Mouse (Mus musculus) ES-Bruce4 (cell line): ENCODE measurements around the gene Slc39a11. TPM values are rescaled to one million over a fixed set of nuclear protein-coding genes. Genes with fewer than 3 reads are reported as not detected.

Experiments used
- H3K27ac ChIP-seq: 2 replicates; pipeline ENCODE4 v1.5.1; 2012; ENCODE audit warnings: low read length, inconsistent platforms; ENCODE audit not compliant: insufficient read depth
- H3K27me3 ChIP-seq: 2 replicates; pipeline ENCODE4 v1.6.1; 2012; ENCODE audit warnings: mild to moderate bottlenecking, low read length, inconsistent platforms; ENCODE audit not compliant: control insufficient read depth, poor library complexity, insufficient read depth, severe bottlenecking
- H3K36me3 ChIP-seq: 2 replicates; pipeline ENCODE4 v1.6.1; 2012; ENCODE audit warnings: inconsistent platforms, mild to moderate bottlenecking, low read length, moderate library complexity; ENCODE audit not compliant: control insufficient read depth, poor library complexity, insufficient read depth, severe bottlenecking
- H3K4me1 ChIP-seq: one replicate; pipeline ENCODE4 v1.8.1; 2011; ENCODE audit warnings: low read length; ENCODE audit not compliant: control insufficient read depth, insufficient read depth
- H3K4me3 ChIP-seq: 2 replicates; pipeline ENCODE4 v1.5.1; 2011; ENCODE audit warnings: low read depth, mild to moderate bottlenecking, low read length
- H3K9ac ChIP-seq: 2 replicates; pipeline ENCODE4 v1.6.1; 2012; ENCODE audit warnings: low read depth, mild to moderate bottlenecking, inconsistent platforms; ENCODE audit not compliant: poor library complexity, severe bottlenecking
- H3K9me3 ChIP-seq: replicated peaks from 2 replicates; pipeline ENCODE4 v1.6.1; 2012; ENCODE audit warnings: mild to moderate bottlenecking, low read length, inconsistent platforms; ENCODE audit not compliant: control insufficient read depth, poor library complexity, insufficient read depth, severe bottlenecking
- CTCF ChIP-seq: IDR thresholded peaks from one replicate; pipeline ENCODE4 v1.8.1; 2011; ENCODE audit warnings: low read depth, low read length
- EP300 ChIP-seq: IDR thresholded peaks from 2 replicates; pipeline ENCODE4 v1.6.1; 2011; ENCODE audit warnings: low read depth, low read length; ENCODE audit not compliant: insufficient read depth
- POLR2A ChIP-seq: IDR thresholded peaks from one replicate; pipeline ENCODE4 v1.8.1; 2011; ENCODE audit warnings: low read length; ENCODE audit not compliant: insufficient read depth
- polyA plus RNA-seq: library from polyadenylated mRNA; stranded (reverse); fragments of >200 nt; gene quantifications from 2 replicates; pipeline ENCODE4 v1.2.4, GENCODE M21; 2011; ENCODE audit warnings: low read depth; ENCODE audit not compliant: missing spikeins, insufficient read depth, insufficient read length

The Slc39a11 gene
- polyA plus RNA-seq, 1 experiment, result 7.4 TPM

GRCm38 (mm10) chr11:113681979-113682378, 32.1 kb upstream of the Slc39a11 start:
- no peaks in the 10 kb centered on the region for H3K9me3 ChIP-seq
- H3K27me3 ChIP-seq, result no peaks in the 10 kb centered on the region
- H3K4me3 ChIP-seq, result no peak overlapping the region
- H3K9ac ChIP-seq, result no peak overlapping the region
- H3K4me1 ChIP-seq, result peaks cover 2% of the 10 kb centered on the region
- H3K27ac ChIP-seq, result no peak overlapping the region
- TF ChIP-seq CTCF (no peak), POLR2A (no peak), EP300 (no peak)
- peaks cover 2% of the 10 kb centered on the region; the same call in 1 of the 2 replicates for H3K36me3 ChIP-seq

- Histone ChIP-seq H3K9ac (no peak overlapping the region), H3K9me3 (no peaks in the 10 kb centered on the region), H3K4me1 (peaks cover 2% of the 10 kb centered on the region), H3K27me3 (no peaks in the 10 kb centered on the region), H3K36me3 (peaks cover 11% of the 10 kb centered on the region), H3K27ac (no peak overlapping the region), H3K4me3 (no peak overlapping the region)
- TF ChIP-seq CTCF, result no peak
- no peak for TF ChIP-seq EP300
- TF ChIP-seq POLR2A, result no peak
Observed at GRCm38 (mm10) chr11:113680954-113681353, 31.1 kb upstream of the Slc39a11 start.

GRCm38 (mm10) chr11:113678373-113678772, 28.5 kb upstream of the Slc39a11 start:
- peaks cover 2% of the 10 kb centered on the region for H3K4me1 ChIP-seq
- H3K27ac ChIP-seq, result no peak overlapping the region
- H3K36me3 ChIP-seq, result peaks cover 19% of the 10 kb centered on the region
- H3K9ac ChIP-seq, result no peak overlapping the region
- TF ChIP-seq CTCF (no peak), POLR2A (no peak), EP300 (no peak)
- no peaks in the 10 kb centered on the region for H3K9me3 ChIP-seq
- H3K27me3 ChIP-seq, result no peaks in the 10 kb centered on the region
- no peak overlapping the region for H3K4me3 ChIP-seq

GRCm38 (mm10) chr11:113677378-113677777, 27.5 kb upstream of the Slc39a11 start:
- Histone ChIP-seq H3K4me1 (peaks cover 2% of the 10 kb centered on the region), H3K27ac (no peak overlapping the region), H3K4me3 (no peak overlapping the region), H3K9me3 (no peaks in the 10 kb centered on the region), H3K27me3 (no peaks in the 10 kb centered on the region), H3K36me3 (peaks cover 19% of the 10 kb centered on the region), H3K9ac (no peak overlapping the region)
- TF ChIP-seq EP300, result no peak
- no peak for TF ChIP-seq POLR2A
- TF ChIP-seq CTCF, result no peak

GRCm38 (mm10) chr11:113676847-113677246, 27.0 kb upstream of the Slc39a11 start:
- Histone ChIP-seq H3K27me3 (no peaks in the 10 kb centered on the region), H3K9ac (no peak overlapping the region), H3K27ac (no peak overlapping the region), H3K9me3 (no peaks in the 10 kb centered on the region), H3K4me3 (no peak overlapping the region), H3K4me1 (peaks cover 2% of the 10 kb centered on the region), H3K36me3 (peaks cover 19% of the 10 kb centered on the region)
- no peak for TF ChIP-seq POLR2A
- TF ChIP-seq EP300, result no peak
- no peak for TF ChIP-seq CTCF

GRCm38 (mm10) chr11:113674595-113674994, 24.7 kb upstream of the Slc39a11 start:
- H3K27me3 ChIP-seq, result no peaks in the 10 kb centered on the region
- H3K4me1 ChIP-seq, result peaks cover 2% of the 10 kb centered on the region
- H3K27ac ChIP-seq, result no peak overlapping the region
- H3K9ac ChIP-seq, result no peak overlapping the region
- H3K4me3 ChIP-seq, result no peak overlapping the region
- TF ChIP-seq EP300 (no peak), POLR2A (no peak), CTCF (no peak)
- H3K36me3 ChIP-seq, result peaks cover 25% of the 10 kb centered on the region
- H3K9me3 ChIP-seq, result no peaks in the 10 kb centered on the region
